Mouse (Mus musculus): ENCODE measurements around the gene Rif1. TPM values are rescaled to one million over a fixed set of nuclear protein-coding genes. Genes with fewer than 3 reads are reported as not detected.
A peak's percentile ranks its signal among the peaks of the same experiment; 100 is the strongest.

The Rif1 gene
- total RNA-seq, 2 experiments from 2014 or later = 10.5 to 11.4 TPM

DNA sequence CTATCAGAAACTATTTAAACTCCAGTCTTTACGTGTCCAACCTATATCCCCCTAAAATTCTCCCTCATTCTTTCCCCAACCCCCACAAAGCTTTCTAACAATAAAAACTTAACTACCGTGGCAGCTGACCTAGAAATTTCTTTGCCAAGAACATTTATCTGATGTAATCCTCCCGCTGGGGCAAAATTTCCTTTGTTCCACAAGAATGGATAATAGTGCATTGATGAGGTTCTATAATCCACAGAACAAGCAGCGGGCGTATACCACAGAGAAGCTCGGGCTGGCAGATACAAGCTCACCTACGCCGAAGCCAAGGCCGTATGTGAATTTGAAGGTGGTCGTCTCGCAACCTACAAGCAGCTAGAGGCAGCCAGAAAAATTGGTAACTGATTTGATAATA, 29.1 kb upstream of the Rif1 start:
- no peak for DNase-seq
- no peak for TF ChIP-seq CTCF (IDR thresholded peaks at IDR 0.05)
- H3K4me3 ChIP-seq = no peak overlapping the region
- intact Hi-C loops (cut with DNase I) = no loop called here
- H3K27ac ChIP-seq = no peak overlapping the region

DNA sequence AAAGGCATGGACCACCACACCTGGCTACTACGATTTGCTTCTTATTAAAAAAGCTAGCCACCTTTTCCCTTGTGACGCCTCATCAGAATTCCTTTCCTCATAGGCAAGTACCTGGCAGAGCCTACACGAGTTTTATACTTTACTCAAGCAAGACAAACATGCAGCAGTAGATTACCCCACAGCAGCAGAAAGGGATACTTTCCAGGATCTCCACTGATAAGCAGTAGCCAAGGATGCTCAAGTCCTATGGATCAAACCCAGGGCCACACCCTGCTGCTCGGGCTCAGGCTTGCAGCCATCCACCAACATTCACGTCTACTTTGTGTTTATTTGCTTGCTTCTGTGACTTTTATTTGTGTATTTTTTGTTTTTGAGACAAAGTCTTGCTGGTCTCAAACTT, 26.6 kb upstream of the Rif1 start:
- no peak for TF ChIP-seq CTCF (IDR thresholded peaks at IDR 0.05)
- Histone ChIP-seq H3K4me3 (no peak overlapping the region), H3K27ac (no peak overlapping the region)
- intact Hi-C loops (cut with DNase I) = no loop called here
- no peak for DNase-seq

GRCm38 (mm10) chr2:52050823-52051222, 21.8 kb upstream of the Rif1 start:
- intact Hi-C loops (cut with DNase I) = no loop called here
- Histone ChIP-seq H3K27ac (no peak overlapping the region), H3K4me3 (no peak overlapping the region)
- no peak for TF ChIP-seq CTCF (IDR thresholded peaks at IDR 0.05)
- DNase-seq = no peak

- DNase-seq = no peak
- intact Hi-C loops (cut with DNase I) = no loop called here
- Histone ChIP-seq H3K4me3 (no peak overlapping the region), H3K27ac (no peak overlapping the region)
- no peak for TF ChIP-seq CTCF (IDR thresholded peaks at IDR 0.05)
Measured at GRCm38 (mm10) chr2:52052335-52052734, 20.3 kb upstream of the Rif1 start.

- H3K4me3 ChIP-seq = no peak overlapping the region
- no peak for DNase-seq
- TF ChIP-seq CTCF (IDR thresholded peaks at IDR 0.05) = no peak
- intact Hi-C loops (cut with DNase I) = no loop called here
- no peak overlapping the region for H3K27ac ChIP-seq
Measured at GRCm38 (mm10) chr2:52053502-52053901, 19.1 kb upstream of the Rif1 start.

DNA sequence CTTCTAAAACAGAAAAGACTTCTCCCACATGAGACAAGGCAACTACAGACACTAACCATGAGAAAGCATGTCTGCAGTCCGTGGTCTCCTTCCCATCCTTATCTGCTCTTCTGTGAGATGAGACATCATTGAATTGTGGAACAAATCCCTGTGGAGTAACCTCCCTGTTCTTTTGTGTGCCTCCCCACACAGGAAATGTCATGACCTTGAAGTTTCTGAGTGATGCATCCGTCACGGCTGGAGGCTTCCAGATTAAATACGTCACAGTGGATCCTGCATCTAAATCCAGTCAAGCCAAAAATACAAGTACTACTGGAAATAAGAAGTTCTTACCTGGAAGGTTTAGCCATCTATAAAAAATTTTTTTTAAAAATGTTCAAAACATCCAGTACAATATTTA, 17.0 kb upstream of the Rif1 start:
- no peak for TF ChIP-seq CTCF (IDR thresholded peaks at IDR 0.05)
- Histone ChIP-seq H3K27ac (no peak overlapping the region), H3K4me3 (no peak overlapping the region)
- intact Hi-C loops (cut with DNase I) = no loop called here
- no peak for DNase-seq

DNA sequence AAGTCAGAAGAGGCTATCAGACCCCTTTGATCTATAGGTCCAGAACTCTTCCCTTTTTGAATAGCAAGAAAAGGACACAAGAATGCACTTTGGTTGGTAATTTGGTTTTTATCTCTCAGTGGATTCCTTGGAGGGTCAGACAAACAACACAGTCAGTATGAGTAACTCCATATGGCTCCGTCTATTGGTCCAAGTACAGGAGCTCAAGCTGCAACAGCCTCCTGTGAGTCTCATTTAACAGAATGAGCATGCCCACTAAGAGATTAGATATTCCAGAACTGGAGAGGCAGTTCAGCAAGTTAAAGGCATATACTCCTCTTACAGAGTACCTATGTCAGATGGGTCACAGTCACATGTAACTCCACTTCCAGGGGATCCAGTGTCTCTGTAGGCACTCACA, 15.5 kb upstream of the Rif1 start:
- intact Hi-C loops (cut with DNase I) = no loop called here
- Histone ChIP-seq H3K27ac (no peak overlapping the region), H3K4me3 (no peak overlapping the region)
- no peak for DNase-seq
- no peak for TF ChIP-seq CTCF (IDR thresholded peaks at IDR 0.05)

DNA sequence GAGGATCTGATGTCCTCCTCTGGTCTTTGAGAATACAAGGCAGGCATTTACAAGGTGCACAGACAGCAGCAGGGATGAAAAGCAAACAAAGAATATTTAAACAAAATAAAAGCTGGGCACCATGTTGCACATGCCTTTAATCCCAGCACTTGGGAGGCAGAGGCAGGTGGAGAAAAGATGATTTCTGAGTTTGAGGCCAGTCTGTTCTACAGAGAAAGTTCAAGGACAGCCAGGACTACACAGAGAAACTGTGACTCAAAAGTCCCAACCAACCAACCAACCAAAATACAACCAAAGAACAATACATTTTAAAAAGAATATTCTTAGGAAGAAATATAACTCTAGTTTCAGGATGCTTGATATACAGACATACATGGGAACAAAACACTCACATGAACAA, 15.0 kb upstream of the Rif1 start:
- no peak for DNase-seq
- no peak overlapping the region for H3K4me3 ChIP-seq
- H3K27ac ChIP-seq = no peak overlapping the region
- no peak for TF ChIP-seq CTCF (IDR thresholded peaks at IDR 0.05)
- intact Hi-C loops (cut with DNase I) = no loop called here

GRCm38 (mm10) chr2:52068641-52069040, 4.0 kb upstream of the Rif1 start:
- DNase-seq = no peak
- intact Hi-C loops (cut with DNase I) = no loop called here
- TF ChIP-seq CTCF (IDR thresholded peaks at IDR 0.05) = no peak
- Histone ChIP-seq H3K27ac (no peak overlapping the region), H3K4me3 (no peak overlapping the region)

- Histone ChIP-seq H3K4me3 (no peak overlapping the region), H3K27ac (no peak overlapping the region)
- DNase-seq = no peak
- TF ChIP-seq CTCF (IDR thresholded peaks at IDR 0.05) = no peak
- intact Hi-C loops (cut with DNase I) = no loop called here
Measured at GRCm38 (mm10) chr2:52070816-52071215, 1.8 kb upstream of the Rif1 start.

DNA sequence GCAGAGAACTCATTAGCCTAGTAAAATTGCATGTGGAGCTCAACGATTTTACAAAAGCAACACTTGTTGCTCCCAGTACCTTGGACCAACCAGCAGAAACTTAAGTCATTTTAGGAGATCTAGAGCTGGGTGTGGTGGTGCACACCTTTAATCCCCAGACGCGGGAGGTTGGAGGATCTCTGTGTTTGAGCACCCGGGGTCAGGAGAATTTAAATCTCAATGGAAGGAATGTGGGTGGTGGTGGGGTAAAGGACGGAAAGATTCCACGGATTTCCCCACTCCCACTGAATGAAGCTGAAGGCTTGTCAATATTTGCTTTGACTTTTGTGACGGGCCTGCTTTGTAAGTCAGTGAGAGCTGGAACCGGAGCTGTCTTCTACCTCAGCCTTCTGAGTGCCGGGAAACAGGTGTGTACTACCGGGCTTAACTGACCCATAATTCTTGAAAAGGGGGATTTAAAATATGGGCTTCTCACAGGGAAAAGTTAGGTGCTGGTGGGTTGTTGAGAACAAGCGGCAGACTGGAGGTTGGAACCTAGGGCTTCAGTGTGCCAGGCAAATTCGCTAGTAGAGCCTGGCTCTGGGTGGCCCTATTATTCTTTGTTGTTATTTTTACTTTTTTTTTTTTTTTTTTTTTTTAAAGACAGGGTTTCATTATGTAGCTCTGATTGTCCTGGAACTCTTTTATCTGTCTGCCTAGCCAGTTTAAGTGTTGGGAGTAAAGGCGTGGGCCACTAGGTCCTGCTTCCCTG, 1.2 kb upstream of the Rif1 start:
- intact Hi-C loops (cut with DNase I) = no loop called here
- Histone ChIP-seq H3K4me3 (no peak overlapping the region), H3K27ac (no peak overlapping the region)
- TF ChIP-seq CTCF (IDR thresholded peaks at IDR 0.05) = no peak
- no peak for DNase-seq

DNA sequence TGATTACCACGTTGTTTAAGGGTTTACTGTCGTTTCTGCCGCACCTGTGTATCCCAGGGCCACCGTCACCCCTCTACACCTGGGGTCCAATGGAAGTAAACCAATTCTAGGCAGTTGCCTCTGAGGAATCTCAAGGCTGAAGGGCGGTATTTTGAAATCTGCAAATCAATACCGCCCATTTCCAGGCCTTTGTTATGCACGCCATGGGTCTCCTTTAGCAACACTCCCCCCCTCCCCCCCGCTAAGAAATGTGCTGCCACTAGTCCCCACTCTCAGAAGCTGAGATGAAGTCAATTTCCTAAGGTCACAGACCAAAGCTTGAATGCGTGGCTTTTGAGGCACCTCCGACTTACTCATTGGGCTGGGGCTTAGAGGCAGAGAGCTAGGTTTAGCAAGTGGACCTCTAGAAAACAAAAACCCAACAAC, 554 bp upstream of the Rif1 start:
- TF ChIP-seq CTCF (IDR thresholded peaks at IDR 0.05) = no peak
- peak overlapping the region; percentile 88 for H3K27ac ChIP-seq
- no peak for DNase-seq
- H3K4me3 ChIP-seq = peak overlapping the region; percentile 99
- intact Hi-C loops (cut with DNase I) = no loop called here

DNA sequence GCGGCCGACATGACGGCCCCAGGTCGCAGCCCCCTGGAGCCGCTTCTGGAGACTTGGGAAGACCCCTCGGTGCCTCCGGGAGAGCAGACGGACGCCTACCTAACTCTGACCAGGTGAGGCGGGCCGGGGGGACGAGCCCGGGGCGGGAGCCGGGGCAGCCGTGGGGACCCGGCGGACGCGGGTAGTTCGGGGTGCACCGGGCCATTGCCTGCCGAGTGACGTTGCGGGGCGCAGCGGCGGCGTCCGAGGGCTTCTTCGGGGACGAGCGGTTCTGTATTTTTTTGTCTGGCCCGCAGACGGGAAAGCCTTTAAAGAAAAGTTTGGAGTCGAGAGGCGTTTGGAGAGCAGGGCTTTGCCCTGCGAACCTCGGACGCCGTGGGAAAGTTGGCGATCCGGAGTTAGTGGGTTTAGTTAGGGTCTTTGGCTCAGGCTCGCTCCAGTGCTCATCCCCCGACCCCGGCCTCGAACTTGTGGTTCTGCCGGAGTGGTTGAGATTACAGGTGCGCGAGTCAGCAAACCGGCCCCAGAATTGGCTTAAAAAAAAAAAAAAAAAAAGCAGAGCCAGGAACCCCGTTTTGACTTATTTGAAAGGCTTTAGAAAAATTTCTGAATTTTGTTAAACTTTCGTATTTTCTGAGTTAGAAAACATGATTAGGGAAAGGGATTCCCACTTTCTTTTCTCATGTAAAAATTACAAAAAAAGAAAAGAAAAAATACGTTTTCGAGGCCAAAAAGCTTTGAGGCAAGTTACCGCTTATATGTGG, 691 bp downstream of the Rif1 start:
- peak overlapping the region; percentile 88 for H3K27ac ChIP-seq
- DNase-seq = no peak
- TF ChIP-seq CTCF (IDR thresholded peaks at IDR 0.05) = no peak

GRCm38 (mm10) chr2:52078666-52079065, 6.0 kb downstream of the Rif1 start:
- no peak overlapping the region for H3K27ac ChIP-seq
- intact Hi-C loops (cut with DNase I) = no loop called here
- no peak for TF ChIP-seq CTCF (IDR thresholded peaks at IDR 0.05)
- H3K4me3 ChIP-seq = no peak overlapping the region
- no peak for DNase-seq

More for the DNA sequence above, 691 bp downstream of the Rif1 start:
- H3K4me3 ChIP-seq = peak overlapping the region; percentile 99
- intact Hi-C loops (cut with DNase I) = no loop called here
